Mouse (Mus musculus) testis, postnatal 14 days (tissue): Measurements from ENCODE around the gene Nxph1.

Experiments
- DNase-seq: peaks from one replicate; pipeline ENCODE4 v3.0.0; 2021; ENCODE audit warnings: low spot score

Gene Nxph1

GRCm38 (mm10) chr6:9133589-9134279 is 185.5 kb downstream of the Nxph1 start:
- no peak for DNase-seq

- no peak for DNase-seq
Observed at GRCm38 (mm10) chr6:9147966-9148365, 199.7 kb downstream of the Nxph1 start.

DNA sequence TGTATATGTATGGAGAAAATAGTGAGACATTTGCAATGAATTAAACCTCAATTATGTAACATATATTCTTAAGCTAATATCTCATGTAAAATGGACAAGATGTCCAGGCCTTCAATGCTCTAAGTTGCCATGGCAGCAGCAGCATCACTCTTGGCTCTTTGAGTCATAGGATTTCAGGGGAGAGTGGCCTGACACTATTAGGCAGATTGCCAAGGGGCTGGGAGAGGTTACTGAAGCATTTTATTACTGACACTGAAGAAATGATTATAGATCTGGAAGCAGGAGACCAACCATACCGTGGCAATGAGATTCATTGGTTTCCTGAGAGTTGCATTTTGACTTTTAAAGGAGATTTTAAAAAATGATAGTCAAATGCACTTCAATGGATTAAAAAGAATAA is 201.6 kb downstream of the Nxph1 start:
- DNase-seq, result no peak

- no peak for DNase-seq
Observed at GRCm38 (mm10) chr6:9159191-9159590, 211.0 kb downstream of the Nxph1 start.

DNA sequence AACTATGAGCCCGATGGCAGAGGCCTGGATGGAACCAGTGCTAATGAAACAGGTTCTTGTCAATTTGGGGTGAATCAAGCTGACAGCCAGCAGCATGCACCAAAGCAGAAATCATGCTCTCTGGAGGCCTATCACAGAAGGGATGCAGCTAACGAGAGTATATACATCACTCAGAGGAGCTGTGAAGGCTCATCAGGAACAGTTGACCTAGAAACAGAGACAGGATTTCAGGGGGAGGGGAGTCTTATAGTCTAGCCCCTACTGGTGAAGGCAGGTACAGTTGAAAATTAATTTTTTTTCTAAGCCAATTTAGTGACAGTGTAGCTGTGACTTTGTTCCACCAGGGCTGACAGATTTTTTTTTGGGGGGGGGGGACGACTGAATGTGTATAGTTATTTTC is 234.2 kb downstream of the Nxph1 start:
- DNase-seq, result no peak

GRCm38 (mm10) chr6:9210730-9211129 is 262.5 kb downstream of the Nxph1 start:
- DNase-seq, result no peak

- DNase-seq, result no peak
Observed at GRCm38 (mm10) chr6:9220724-9221453, 272.7 kb downstream of the Nxph1 start.

GRCm38 (mm10) chr6:9234802-9235201 is 286.6 kb downstream of the Nxph1 start:
- DNase-seq, result no peak

DNA sequence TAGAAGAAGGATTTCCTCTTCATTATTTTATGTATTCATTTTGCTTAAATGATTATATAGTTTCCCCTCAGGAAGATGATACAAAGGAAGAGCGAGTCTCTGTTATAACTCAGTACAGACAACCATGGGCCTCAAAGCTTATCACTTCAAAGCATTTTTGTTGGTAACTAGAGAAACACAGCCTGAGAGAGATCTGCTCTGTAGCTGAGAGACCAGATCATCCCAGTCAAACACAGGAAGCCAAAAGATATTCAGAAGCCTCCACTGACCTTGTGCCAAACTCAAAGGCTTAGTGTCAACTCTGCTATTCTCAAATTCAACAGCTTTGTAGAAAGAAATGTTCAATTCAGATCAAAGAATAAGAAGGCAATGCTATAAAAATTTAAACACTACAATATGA is 319.8 kb downstream of the Nxph1 start:
- no peak for DNase-seq
